Mouse (Mus musculus) liver, embryonic 14.5 days (tissue): Measurements from ENCODE around the gene Dap.

Source experiments
- CTCF ChIP-seq: IDR thresholded peaks from 2 replicates; pipeline ENCODE4 v1.5.1; 2016; ENCODE audit warnings: antibody characterized with exemption, low read depth, control low read depth
- EP300 ChIP-seq: IDR thresholded peaks from 2 replicates; pipeline ENCODE4 v1.6.1; 2016; ENCODE audit warnings: antibody characterized with exemption, low read depth

- TF ChIP-seq CTCF (no peak), EP300 (peak; percentile 20; the same call in 1 of the 2 replicates)
These were observed 10.4 kb upstream of the Dap start for GRCm38 (mm10) chr15:31213619-31214270.
